Mouse (Mus musculus): ENCODE data around the gene Slc17a3.

Slc17a3 gene

DNA sequence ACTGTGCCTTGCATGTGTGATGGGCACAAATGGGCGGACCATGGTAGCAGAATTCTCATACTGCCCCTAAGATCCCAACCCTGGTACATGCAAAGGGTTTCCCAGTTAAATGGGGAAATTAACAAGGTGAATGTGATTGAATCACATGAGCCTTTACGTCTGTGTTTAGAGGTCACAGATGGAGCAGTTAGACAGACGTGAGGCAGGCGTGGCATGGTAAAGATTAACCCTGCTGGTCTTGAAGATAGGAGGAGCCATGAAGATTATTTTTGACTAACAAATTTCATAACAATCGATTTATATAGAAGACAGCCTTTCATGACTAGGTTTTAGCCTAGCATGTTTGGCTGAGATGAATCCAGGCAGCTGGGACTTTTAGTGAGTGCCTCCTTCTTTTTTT lies 33.9 kb downstream of the Slc17a3 start:
- no peak for DNase-seq (ENCODE audit: low spot score)

DNA sequence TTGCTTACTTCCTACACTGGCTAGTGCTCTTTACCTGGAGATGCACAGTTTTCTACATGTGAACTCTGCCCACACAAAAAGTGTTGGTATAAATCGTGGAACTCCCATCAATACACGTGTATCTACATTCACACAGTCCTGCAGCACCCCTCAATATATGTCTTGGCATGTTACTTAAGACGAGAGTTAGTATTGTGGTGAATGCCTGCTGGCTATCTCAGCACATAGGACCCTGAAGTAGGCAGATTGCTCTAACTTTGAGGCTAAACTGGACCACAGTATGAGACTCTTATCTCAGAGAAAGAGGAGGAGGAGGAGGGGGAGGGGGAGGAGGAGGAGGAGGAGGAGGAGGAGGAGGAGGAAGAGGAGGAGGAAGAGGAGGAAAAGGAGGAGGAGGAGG lies 39.9 kb downstream of the Slc17a3 start:
- DNase-seq (ENCODE audit: low spot score), result no peak

DNA sequence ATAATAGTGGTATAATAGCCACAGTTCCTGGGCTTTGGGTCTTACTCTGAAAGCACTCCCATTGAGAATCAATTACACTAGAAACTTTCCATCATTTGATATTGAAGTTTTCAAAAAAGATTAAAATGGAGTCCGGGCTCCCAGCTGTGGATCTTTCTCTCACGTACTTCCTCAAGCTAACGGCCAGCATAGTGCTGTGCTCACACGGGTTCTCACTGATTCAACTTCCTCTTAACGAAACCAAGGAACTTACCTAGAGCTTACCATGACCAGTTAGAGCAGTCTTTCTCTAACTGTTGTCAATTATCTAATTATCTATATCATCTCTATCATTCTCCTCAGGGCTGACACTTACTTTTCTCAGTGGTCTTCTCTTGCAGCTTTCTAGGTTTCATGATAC lies 40.4 kb downstream of the Slc17a3 start:
- DNase-seq (ENCODE audit: low spot score), result no peak

DNA sequence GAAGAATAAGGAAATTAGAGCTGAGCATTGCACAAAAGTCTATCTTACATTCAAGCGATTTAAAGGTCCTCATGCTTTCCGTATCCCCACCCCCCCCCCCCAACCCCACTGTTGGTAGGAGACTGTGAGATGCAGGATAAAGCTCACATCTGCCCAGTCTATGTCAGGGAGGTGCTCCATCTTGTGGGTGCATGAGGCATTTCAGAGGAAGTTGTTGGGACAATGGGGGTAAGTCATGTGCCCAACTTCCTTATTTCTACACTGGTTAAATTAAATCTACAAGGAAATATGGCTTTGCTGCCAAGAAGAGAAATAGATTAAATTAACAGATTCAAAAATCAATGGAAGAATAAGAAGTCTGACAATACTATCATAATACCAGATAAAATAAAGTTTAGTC lies 46.3 kb downstream of the Slc17a3 start:
- DNase-seq (ENCODE audit: low spot score), result no peak

DNA sequence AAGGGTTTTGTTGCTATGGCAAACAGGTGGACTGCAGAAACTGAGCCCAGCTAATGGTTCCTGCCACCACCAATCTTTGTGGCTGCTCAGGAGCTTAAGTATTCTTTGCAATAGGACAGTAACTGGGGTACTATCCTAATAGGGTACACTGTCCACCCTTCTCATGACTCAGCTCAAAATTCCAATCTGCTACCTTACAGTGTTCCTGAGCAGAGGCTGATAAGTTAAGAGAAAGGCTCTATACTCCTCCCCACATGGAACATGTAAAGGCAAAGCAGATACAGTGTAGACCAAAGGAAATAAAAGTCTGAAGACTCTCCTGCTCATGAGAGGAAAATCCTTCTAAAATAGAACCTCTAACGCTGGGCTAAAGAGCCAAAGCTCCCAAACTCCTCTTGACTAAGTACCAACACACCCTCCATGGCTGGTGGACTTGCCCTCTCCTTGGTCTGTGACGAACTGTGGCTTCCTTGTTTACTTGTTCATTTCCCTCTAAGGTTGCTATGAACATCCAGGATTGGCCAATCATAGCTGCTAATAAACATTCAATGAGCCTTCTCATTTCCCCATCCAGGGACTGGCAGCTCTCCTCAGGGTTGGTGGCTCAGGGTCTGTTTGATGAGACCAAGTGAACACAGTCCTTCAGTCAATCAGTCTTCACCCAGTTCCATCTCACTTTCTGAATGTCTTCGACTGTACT lies 47.9 kb downstream of the Slc17a3 start:
- DNase-seq (ENCODE audit: low spot score), result no peak

DNA sequence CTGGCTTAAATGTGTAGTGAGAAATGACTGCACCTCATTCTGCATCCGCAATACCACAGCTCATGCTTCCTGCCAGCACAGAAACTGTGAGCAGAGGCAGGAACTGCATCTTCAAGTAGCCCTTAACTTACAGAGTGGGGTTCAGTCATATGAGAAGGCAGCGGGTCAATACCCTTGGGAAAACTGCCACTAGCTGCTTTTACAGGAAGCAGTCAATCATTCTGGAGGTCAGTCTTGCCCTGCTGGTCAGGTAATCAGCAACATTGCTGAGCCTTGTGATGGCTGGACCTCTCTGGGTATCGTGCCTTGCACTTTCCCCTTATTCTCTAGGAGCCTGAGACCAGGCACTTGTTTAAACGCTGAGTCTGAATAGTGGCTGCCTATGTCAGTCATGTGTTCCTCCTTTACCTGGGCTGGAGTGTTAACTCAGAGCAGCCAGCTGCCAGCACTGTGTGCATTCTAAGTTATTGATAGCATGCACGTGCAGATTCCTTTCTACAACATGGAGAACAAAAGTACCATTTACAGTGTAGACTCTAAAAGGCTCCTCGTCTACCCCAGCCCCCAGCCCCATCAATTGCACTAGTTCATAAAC lies 49.9 kb downstream of the Slc17a3 start:
- no peak for DNase-seq (ENCODE audit: low spot score)

DNA sequence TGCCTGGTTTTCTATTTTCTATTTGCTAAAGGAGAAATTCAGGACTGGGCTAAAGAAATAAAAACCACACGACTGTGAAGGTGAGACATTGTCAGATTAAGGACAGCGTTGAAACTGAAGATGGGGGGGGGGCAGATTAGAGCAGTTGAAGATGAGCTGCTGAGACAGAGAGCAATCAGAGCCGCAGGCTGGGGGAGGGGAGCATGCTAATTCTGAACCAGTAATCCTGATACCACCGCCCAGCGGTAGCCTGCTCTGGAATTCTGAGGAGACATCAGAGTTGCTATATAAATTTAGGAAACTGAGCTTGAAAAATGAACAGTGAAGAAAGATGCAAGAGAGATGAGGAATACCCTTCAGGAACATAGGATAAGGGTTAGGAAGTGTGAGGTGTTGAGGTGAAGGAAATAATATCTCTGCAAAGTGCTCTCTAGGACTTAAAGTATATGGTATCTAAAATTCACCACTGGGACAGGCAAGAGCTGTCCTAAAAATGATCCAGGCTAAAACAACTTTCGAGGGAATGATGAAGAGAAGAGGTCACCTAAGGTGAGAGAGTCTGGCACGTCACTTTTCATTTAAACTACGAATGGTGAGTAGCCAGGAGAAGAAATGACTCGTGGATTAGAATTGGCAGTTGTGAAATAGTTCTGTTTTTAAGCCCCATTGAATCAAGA lies 53.5 kb downstream of the Slc17a3 start:
- DNase-seq (ENCODE audit: low spot score), result no peak

DNA sequence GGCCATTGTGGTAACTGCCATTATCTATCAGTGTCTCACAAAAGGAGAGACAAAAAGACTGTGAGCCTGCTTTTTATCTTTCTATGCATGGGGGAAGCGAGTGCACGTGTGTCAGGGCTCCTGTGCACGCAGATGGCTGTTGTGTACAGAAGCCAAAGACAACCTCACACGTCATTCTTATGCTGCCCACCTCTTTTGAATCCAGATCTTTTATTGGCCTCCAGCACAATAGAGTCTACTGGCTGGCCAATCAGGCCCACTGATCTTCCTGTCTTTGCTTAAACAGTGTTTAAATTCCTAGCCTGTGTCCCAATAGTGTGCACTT lies 54.0 kb downstream of the Slc17a3 start:
- no peak for DNase-seq (ENCODE audit: low spot score)

DNA sequence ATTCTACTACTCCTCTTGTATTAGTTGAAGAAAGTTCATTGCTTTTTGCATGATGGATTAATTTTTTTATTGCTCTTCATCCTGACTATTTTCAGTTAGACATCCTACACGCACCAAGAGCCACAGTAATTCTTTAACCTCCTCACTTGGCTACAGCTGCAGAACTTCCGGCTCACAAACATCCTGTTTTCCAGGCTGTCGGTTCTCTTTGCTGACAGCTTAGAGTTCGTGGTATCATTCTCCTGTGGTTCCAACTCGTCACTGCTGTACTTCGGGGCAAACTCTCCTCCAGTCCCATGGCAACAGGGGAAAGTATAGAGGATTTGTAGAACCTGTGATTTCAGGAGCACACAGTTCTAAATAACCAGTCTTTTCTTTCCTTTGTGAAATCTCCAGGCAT lies 59.0 kb downstream of the Slc17a3 start:
- DNase-seq (ENCODE audit: low spot score), result no peak

DNA sequence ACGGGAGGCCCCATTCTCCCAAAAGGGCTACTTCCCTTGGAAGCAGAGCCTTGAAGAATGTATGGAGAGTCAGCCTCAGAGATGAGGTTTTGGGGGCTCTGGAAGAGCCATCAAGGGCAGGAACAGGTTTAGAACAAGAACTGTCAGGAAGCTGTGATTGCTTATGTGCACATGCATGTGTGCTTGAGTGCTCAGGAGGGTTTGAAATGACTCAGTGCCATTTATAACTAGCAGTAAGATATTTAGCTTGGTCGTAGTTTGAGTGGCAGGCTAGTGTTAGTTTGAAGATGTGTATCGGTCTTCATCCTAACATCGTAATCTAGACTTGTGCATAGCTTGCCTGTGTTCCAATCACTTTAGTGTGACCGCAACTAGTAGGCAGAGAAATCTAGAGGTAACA lies 67.7 kb downstream of the Slc17a3 start:
- no peak for DNase-seq (ENCODE audit: low spot score)

DNA sequence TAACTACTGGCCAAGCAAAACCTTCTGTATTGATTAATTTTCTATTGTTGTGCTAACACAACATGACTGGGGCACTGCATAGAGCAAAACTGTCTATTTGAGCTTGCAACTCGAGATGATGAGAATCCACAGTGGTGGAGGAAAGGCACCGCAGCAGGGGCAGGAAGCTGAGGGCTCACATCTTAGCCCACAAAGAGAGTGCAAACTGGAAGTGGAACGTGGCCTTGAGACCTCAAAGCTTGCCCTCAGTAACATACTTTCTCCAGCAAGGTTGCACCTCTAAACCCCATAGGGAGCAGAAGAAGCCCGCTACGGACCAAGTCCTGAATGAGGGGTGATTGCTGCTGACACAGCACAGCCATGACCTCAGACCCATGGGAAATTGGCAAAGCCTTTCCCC lies 70.9 kb downstream of the Slc17a3 start:
- no peak for DNase-seq (ENCODE audit: low spot score)

Measured in testis, postnatal 10 days (tissue).